Mouse (Mus musculus) heart, postnatal 36 days (tissue): ENCODE measurements around the gene Cfap77. TPM values are rescaled to one million over a fixed set of nuclear protein-coding genes. Genes with fewer than 3 reads are reported as not detected.

Experiments used
- DNase-seq, 2 experiments: peaks; one replicate each; pipeline ENCODE4 v3.0.0; 2021 to 2022
- intact Hi-C: fragments of 180-260 bp; cut with DNase I; formaldehyde crosslinking; loops from one replicate; pipeline ENCODE4 v1.15.1; 2025
- total RNA-seq, 2 experiments: library from RNA; stranded (reverse); gene quantifications; 2 replicates each; pipeline ENCODE4 v1.2.3; 2021

The Cfap77 gene
- total RNA-seq, 2 experiments from 2014 or later: not detected

GRCm38 (mm10) chr2:29007656-29008055 is 47.2 kb downstream of the Cfap77 start:
- no peak for DNase-seq

GRCm38 (mm10) chr2:29006455-29007034 is 48.3 kb downstream of the Cfap77 start:
- DNase-seq: no peak
- intact Hi-C loops: no loop called here

More at GRCm38 (mm10) chr2:29007656-29008055, 47.2 kb downstream of the Cfap77 start:
- intact Hi-C loops: no loop called here

- no peak for DNase-seq
- intact Hi-C loops: no loop called here
Observed at GRCm38 (mm10) chr2:29004037-29004436, 50.8 kb downstream of the Cfap77 start.

- intact Hi-C loops: no loop called here
- DNase-seq: peak in 1 of 2 experiments; percentile 5
Observed at GRCm38 (mm10) chr2:28998246-28998645, 56.6 kb downstream of the Cfap77 start.

GRCm38 (mm10) chr2:28997161-28997834 is 57.6 kb downstream of the Cfap77 start:
- intact Hi-C loops: no loop called here
- no peak for DNase-seq

GRCm38 (mm10) chr2:28995436-28995835 is 59.4 kb downstream of the Cfap77 start:
- no peak for DNase-seq
- intact Hi-C loops: no loop called here

- intact Hi-C loops: no loop called here
Observed at GRCm38 (mm10) chr2:28994014-28994413, 60.9 kb downstream of the Cfap77 start.

GRCm38 (mm10) chr2:28988781-28989180 is 66.1 kb downstream of the Cfap77 start:
- intact Hi-C loops: no loop called here
- DNase-seq: no peak

More at GRCm38 (mm10) chr2:28994014-28994413, 60.9 kb downstream of the Cfap77 start:
- no peak for DNase-seq

GRCm38 (mm10) chr2:28980080-28980910 is 74.6 kb downstream of the Cfap77 start:
- no peak for DNase-seq
- intact Hi-C loops: no loop called here

GRCm38 (mm10) chr2:28978461-28978860 is 76.4 kb downstream of the Cfap77 start:
- intact Hi-C loops: no loop called here
- DNase-seq: no peak

- DNase-seq: peak; percentile 66 to 73
- intact Hi-C loops: loop anchor here (1.0 kb wide), 3 partner anchors 52 to 220 kb away; no protein-coding TSS in a partner anchor
Observed at GRCm38 (mm10) chr2:28976635-28977034, 78.2 kb downstream of the Cfap77 start.

GRCm38 (mm10) chr2:28975604-28976003 is 79.3 kb downstream of the Cfap77 start:
- intact Hi-C loops: loop anchor here (1.0 kb wide), 3 partner anchors 51 to 219 kb away; no protein-coding TSS in a partner anchor
- no peak for DNase-seq

- intact Hi-C loops: no loop called here
- DNase-seq: no peak
Observed at GRCm38 (mm10) chr2:28974520-28974919, 80.3 kb downstream of the Cfap77 start.

GRCm38 (mm10) chr2:28973832-28974450 is 80.9 kb downstream of the Cfap77 start:
- no peak for DNase-seq
- intact Hi-C loops: no loop called here

GRCm38 (mm10) chr2:28970424-28970823 is 84.4 kb downstream of the Cfap77 start:
- no peak for DNase-seq
- intact Hi-C loops: no loop called here

- intact Hi-C loops: no loop called here
- no peak for DNase-seq
Observed at GRCm38 (mm10) chr2:28968278-28968677, 86.6 kb downstream of the Cfap77 start.

GRCm38 (mm10) chr2:28966151-28966795 is 88.6 kb downstream of the Cfap77 start:
- intact Hi-C loops: no loop called here
- no peak for DNase-seq

- intact Hi-C loops: no loop called here
Observed at GRCm38 (mm10) chr2:28963565-28963964, 91.3 kb downstream of the Cfap77 start.

GRCm38 (mm10) chr2:28961636-28962035 is 93.2 kb downstream of the Cfap77 start:
- intact Hi-C loops: no loop called here

More at GRCm38 (mm10) chr2:28963565-28963964, 91.3 kb downstream of the Cfap77 start:
- no peak for DNase-seq

GRCm38 (mm10) chr2:28961024-28961585 is 93.8 kb downstream of the Cfap77 start:
- DNase-seq: no peak
- intact Hi-C loops: no loop called here

More at GRCm38 (mm10) chr2:28961636-28962035, 93.2 kb downstream of the Cfap77 start:
- DNase-seq: no peak
